Mouse (Mus musculus) lung, adult 2 months (tissue): ENCODE data around the gene Crybb3.

Experiments
- CTCF ChIP-seq: fragments of 200-500 bp; IDR thresholded peaks from 2 replicates; pipeline ENCODE4 v1.5.1; 2011; ENCODE audit warnings: mild to moderate bottlenecking, low read length, control low read depth; ENCODE audit not compliant: insufficient read depth
- POLR2A ChIP-seq: fragments of 200-500 bp; IDR thresholded peaks from 2 replicates; pipeline ENCODE4 v1.6.1; 2011; ENCODE audit warnings: low read depth, mild to moderate bottlenecking, control low read depth, low read length, borderline replicate concordance; ENCODE audit errors: extremely low read depth

GRCm38 (mm10) chr5:113091162-113091561 is 9.8 kb upstream of the Crybb3 start:
- TF ChIP-seq CTCF: peak; percentile 85
- no peak for TF ChIP-seq POLR2A
